Mouse (Mus musculus): ENCODE data around the gene Rdh14. TPM values are rescaled to one million over a fixed set of nuclear protein-coding genes. Genes with fewer than 3 reads are reported as not detected.
A peak's percentile ranks its signal among the peaks of the same experiment; 100 is the strongest.

Gene Rdh14
- polyA plus RNA-seq, 1 experiment, result 16.9 TPM

DNA sequence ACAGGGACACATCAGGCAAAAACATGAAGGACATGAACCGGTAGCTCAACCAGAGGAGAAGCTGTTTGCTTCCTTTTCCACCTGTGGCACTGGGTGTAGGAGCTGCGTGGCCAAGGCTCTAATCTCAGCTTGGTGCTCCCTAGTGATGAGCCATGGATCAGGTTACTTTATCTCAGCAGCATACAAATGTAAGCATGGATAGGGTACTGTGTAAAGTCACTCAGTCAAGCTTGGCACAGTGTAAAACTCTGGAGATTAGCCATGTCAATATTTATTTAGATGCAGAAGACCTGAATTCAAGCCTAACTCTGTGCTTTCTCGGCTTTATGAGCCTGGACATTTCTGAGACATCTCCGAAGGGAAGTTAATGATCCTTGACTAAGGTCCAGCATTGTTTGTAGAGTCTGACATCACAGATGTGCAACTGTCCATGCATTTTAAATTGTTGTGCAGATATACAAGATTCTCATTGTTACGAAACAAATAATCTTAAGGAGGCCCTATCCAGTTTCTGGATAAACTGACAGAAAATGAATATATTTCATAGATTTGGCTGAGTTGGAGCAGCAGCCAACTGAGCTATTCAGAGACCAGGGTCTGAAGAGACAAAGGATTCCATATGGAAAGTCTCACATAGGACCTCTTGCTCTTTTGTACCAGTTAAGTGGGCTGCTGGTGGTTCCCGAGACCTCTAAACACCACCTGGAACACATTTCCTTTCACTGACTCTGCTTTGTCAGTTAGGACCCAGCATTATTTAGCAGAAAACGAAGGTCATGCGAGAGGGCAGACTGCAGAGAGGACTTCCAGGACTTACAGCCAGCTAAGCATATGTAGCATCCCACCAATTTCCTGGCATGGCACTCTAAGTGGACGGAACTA, 35.7 kb downstream of the Rdh14 start:
- H3K27ac ChIP-seq (ENCODE audit: insufficient read depth, low read depth, low read length), result no peak overlapping the region
- TF ChIP-seq POLR2A (IDR thresholded peaks at IDR 0.05; ENCODE audit: borderline replicate concordance, low read depth, low read length), result no peak
- no peak for TF ChIP-seq CTCF (IDR thresholded peaks at IDR 0.05; ENCODE audit: low read depth, low read length)
- H3K4me3 ChIP-seq (ENCODE audit: insufficient read depth, low read length), result no peak overlapping the region
- H3K4me1 ChIP-seq (ENCODE audit: control insufficient read depth, insufficient read depth, low read length), result no peaks in the 10 kb centered on the region

DNA sequence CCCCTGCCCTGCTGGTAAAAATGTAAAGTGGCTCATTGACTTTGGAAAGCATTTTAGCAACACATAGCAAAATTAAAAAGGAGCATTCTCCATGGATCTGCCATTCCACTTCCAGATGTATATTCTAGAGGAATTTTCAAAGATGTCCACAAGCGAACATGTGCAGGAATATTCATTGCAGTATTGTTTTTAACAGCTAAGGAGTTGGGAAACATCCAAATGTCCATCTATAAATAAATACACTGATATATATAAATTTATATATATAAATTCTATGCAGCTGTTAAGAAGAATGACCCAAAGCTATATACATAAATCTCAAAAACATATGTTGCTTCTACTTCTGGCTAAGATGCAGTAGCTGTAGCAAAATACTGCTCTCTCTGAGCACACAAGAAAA, 40.4 kb downstream of the Rdh14 start:
- Histone ChIP-seq H3K27ac (ENCODE audit: insufficient read depth, low read depth, low read length) (no peak overlapping the region), H3K4me3 (ENCODE audit: insufficient read depth, low read length) (no peak overlapping the region), H3K4me1 (ENCODE audit: control insufficient read depth, insufficient read depth, low read length) (no peaks in the 10 kb centered on the region)
- no peak for TF ChIP-seq POLR2A (IDR thresholded peaks at IDR 0.05; ENCODE audit: borderline replicate concordance, low read depth, low read length)
- TF ChIP-seq CTCF (IDR thresholded peaks at IDR 0.05; ENCODE audit: low read depth, low read length), result no peak

DNA sequence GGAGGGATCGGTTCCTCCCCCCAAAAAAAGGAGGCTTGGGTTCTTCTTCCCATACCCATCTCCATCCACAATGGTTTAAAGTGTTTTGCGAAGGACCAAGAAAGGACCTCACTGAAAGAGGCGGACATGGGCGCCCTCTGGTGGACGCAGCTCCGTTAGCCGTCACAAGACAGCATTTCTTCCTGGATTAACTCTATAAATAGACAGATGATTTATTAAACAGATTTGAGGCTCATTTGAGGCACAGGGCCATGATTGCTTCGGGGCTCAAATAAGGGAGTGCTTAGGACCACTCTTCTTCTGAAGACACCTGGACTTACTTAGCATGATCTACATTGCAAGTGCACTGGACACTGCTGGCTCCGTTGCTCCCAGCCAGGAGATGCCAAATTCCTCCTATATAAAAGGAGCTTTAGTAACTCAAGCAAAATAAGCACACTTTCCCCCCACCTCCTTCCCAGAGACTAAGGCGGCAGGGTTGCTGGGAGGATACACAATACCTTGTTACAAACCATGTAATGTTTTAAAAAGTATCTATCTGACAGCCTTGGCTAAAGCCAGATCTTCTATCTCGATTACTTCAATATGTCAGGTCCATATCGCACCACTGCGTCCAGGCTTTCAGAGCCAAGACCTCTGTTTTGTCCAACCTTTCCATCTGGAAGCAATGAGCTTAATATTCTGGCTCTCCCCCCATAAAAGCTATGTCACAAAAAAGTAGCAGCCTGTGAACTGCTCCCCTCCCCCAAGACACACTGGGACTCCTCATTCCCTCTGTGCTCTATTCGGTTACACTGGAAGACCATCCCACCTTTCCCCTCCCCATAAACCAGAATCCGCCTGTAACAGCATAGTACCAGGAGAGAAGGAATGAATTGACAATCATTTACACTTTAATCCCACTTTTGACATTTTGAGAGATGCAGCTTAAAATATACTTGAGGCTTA, 47.8 kb downstream of the Rdh14 start:
- Histone ChIP-seq H3K4me1 (ENCODE audit: control insufficient read depth, insufficient read depth, low read length) (no peaks in the 10 kb centered on the region), H3K4me3 (ENCODE audit: insufficient read depth, low read length) (no peak overlapping the region), H3K27ac (ENCODE audit: insufficient read depth, low read depth, low read length) (no peak overlapping the region)
- TF ChIP-seq CTCF (IDR thresholded peaks at IDR 0.05; ENCODE audit: low read depth, low read length) (peak; percentile 87), POLR2A (IDR thresholded peaks at IDR 0.05; ENCODE audit: borderline replicate concordance, low read depth, low read length) (no peak)

DNA sequence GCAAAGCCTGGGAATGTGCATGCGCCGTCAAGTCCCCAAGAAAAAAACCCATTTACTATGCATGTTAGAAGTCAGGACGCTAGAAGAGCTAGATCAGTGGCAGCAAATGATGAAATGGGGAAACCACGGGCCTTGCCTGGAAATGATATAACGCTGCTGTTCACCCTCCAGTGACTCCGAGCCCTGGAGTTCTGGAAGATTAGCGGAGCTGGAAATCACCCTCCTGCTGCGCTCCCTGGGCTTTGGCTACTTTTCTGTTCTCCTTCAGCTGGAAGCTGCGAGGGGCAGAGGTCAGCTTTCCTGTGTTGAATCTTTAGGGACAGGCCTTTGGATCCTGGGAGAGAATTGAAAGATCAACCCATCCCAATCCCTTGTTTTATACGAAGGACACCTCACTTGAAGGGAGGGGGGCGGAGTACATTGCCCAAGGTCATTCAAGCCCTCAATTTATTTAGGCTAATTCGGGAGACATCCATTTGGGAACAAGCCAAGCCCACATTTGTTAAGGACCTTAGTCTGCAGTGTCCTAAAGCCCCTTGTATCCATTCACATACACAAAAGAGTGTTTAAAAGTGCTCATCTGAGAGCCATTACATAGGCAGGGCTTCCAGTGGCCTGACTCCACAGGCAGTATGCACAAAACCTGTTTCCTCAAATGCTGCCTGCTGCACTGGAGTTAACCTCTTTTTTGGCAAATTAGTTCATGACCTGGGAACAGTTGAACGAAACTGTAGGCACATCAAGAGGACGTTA, 49.1 kb downstream of the Rdh14 start:
- Histone ChIP-seq H3K27ac (ENCODE audit: insufficient read depth, low read depth, low read length) (no peak overlapping the region), H3K4me1 (ENCODE audit: control insufficient read depth, insufficient read depth, low read length) (no peaks in the 10 kb centered on the region), H3K4me3 (ENCODE audit: insufficient read depth, low read length) (no peak overlapping the region)
- no peak for TF ChIP-seq POLR2A (IDR thresholded peaks at IDR 0.05; ENCODE audit: borderline replicate concordance, low read depth, low read length)

Other genes starting within 250 kb of the Rdh14 start
- not detected in 2 replicates for gene Nt5c1b, start 20.8 kb upstream of the Rdh14 start, polyA plus RNA-seq (2012; ENCODE audit: insufficient read depth, insufficient read length, missing spikeins)

Data from bone marrow macrophage, adult 2 months (primary cell).